Mouse (Mus musculus): ENCODE data around the gene Cfp.

DNA sequence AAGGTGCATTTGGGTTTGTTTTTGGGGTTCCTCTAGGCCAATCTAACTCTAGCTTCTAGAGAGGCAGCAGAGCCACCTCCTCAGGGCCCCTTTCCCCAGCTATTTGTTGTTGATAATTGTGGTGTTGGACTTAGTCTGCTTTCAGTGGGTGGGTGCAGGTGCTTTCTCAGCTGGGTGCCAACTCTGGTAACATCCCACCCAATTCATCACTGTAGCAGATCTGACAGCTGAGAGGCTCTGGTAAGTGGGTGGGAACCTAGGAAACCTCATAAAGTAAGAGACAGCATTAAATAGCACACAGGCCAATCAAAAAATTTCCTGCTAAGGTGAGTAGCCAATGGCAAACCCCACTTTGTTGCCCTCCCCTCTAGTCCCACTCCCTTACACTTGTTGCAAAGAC, 6.4 kb downstream of the Cfp start:
- no peak for TF ChIP-seq CTCF (IDR thresholded peaks at IDR 0.05; ENCODE audit: insufficient read depth, low read depth, low read length)
- no peak for TF ChIP-seq POLR2A (IDR thresholded peaks at IDR 0.05; ENCODE audit: insufficient read depth, low read depth, low read length)

Data from olfactory bulb, adult 2 months (tissue).